Mouse (Mus musculus) bone marrow, adult 2 months (tissue): ENCODE results near the gene Paip2b.

Experiments used
- CTCF ChIP-seq: fragments of 200-500 bp; IDR thresholded peaks from 2 replicates; pipeline ENCODE4 v1.5.1; 2011; ENCODE audit warnings: low read length, control low read depth; ENCODE audit not compliant: control insufficient read depth, insufficient read depth
- POLR2A ChIP-seq: fragments of 200-500 bp; IDR thresholded peaks from 2 replicates; pipeline ENCODE4 v1.6.1; 2011; ENCODE audit warnings: low read depth, mild to moderate bottlenecking, control low read depth, low read length, borderline replicate concordance; ENCODE audit not compliant: control insufficient read depth

- TF ChIP-seq CTCF: no peak
- TF ChIP-seq POLR2A: no peak
These were observed 17.9 kb upstream of the Paip2b start for GRCm38 (mm10) chr6:83849446-83849845.
